Mouse (Mus musculus) cerebellum, adult 18-20 months (tissue): ENCODE results near the gene Unc13a.
"Not testable (repeated sequence)": the region's sequence is repeated elsewhere in the genome, so short reads cannot be mapped to it uniquely, and the experiment has no call there.

Source experiments
- DNase-seq, 2 experiments: peaks; one replicate each; pipeline ENCODE4 v3.0.0; 2021

Gene Unc13a

DNA sequence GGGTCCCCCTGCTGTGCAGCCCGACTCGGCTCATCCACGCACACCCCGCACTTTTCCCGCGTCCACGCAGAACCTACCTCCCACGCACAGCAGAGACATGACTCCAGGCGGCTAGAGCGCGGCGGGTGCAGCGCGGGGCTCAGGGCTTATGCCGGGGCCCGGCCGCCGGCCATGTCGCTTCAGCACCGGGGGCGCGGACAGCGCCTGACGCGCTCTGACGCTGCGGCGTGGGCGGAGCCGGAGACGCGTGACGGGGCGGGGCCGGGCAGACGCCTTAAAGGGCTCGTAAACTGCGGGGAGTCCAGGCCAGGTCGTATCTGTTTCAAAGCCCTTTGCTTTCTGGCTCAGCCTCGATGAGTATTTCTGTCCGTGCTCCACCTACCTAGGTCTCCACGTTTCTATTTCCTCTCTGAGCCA, at the start of gene Unc13a:
Unc13a (minus strand) TSS at position 209 of the 417 bp plus-strand sequence.
- DNase-seq: peak; percentile 95 to 96

DNA sequence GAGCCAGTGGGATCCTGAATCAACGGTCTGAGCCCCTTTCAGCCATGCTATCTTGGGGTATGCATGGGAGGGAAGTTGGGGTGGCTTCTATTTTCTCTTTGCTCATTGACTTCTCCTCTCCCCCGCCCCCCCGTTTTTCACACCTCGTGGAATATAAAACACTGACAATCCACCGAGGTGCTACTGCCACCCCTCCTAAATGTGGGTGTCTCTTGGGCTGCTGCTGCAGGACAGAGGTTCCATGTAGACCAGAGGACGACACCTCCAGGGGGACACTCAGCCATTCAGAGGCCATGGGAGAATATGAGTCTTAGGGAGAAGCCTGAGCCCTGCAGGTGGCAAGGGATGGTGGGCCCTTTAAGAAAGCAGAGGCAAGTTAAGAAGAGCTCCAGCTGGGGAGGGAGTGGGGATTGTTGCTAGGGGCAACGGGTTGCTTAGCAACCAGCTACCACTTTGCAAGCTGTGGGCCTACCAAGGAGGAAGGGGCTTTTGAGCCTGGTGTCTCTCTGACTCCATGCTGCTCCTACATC, 48.4 kb upstream of the Unc13a start:
- no peak for DNase-seq

- peak in 1 of 2 experiments; percentile 50 for DNase-seq
Observed at GRCm38 (mm10) chr8:71719218-71719617, 47.7 kb upstream of the Unc13a start.

GRCm38 (mm10) chr8:71718252-71718651, 46.7 kb upstream of the Unc13a start:
- no peak for DNase-seq

GRCm38 (mm10) chr8:71717096-71717495, 45.5 kb upstream of the Unc13a start:
- DNase-seq: no peak

- DNase-seq: no peak
Observed at GRCm38 (mm10) chr8:71716561-71717053, 45.0 kb upstream of the Unc13a start.

- no peak for DNase-seq
Observed at GRCm38 (mm10) chr8:71715531-71715930, 44.0 kb upstream of the Unc13a start.

DNA sequence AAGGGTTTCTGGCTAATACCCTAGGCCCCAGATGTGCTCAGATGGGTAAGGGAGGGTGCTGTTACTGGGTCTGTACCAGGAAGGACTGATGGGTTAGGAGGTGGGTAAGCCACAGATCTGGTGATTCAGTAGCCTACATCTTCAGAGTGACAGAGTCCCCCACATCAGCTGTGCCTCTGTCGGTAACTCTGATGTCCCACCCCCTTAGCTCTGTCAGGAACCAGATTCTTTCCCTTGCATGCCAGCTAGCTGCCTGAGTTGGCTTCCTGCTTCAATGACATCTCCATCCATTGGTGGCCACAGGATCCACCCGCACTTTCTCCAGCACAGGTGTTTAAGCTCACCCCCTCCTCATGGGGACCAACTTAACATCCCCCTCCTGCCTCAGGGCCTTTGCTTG, 40.0 kb upstream of the Unc13a start:
- peak in 1 of 2 experiments; percentile 3 for DNase-seq

DNA sequence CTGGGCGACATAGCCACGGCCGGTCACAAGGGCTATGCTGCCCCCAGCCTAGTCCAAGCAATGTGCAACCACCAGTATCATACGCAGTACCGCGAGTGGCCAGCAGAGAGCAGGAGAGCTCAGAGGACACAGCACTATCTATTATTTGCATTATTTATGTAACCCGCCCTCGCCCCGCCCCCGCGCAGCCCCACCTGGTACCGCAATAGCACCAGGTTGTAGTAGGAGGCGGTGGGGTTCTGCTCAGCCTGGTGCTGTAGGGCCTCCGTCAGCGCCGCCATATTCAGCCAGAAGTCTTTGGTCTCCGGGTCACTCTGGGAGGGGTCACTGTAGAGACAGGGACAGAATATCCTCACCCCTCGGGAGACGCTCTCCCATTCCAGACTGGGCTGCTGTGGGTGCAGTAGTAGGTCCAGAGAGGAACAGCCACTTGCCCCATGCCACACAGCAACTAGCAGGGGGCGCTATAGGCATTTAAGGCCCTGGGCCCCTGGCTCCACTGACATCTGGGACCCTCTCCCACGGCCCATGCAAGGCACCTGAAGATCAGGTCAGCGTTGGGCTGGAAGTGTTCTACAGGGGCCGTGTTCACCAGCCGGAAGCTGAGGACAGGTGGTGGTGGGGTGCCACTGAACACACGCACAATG, 38.4 kb upstream of the Unc13a start:
- DNase-seq: peak; percentile 94 to 96

- peak in 1 of 2 experiments; percentile 16 for DNase-seq
Observed at GRCm38 (mm10) chr8:71709134-71709799, 37.7 kb upstream of the Unc13a start.

GRCm38 (mm10) chr8:71707874-71708273, 36.3 kb upstream of the Unc13a start:
- peak; percentile 50 to 54 for DNase-seq

GRCm38 (mm10) chr8:71703400-71703799, 31.8 kb upstream of the Unc13a start:
- DNase-seq: not testable (repeated sequence)

- no peak for DNase-seq
Observed at GRCm38 (mm10) chr8:71702923-71703322, 31.4 kb upstream of the Unc13a start.

GRCm38 (mm10) chr8:71702087-71702432, 30.5 kb upstream of the Unc13a start:
- no peak for DNase-seq

GRCm38 (mm10) chr8:71701414-71702086, 30.0 kb upstream of the Unc13a start, which contains the start of gene B3gnt3:
Gene B3gnt3 (minus strand): TSS chr8:71701789.
- no peak for DNase-seq

DNA sequence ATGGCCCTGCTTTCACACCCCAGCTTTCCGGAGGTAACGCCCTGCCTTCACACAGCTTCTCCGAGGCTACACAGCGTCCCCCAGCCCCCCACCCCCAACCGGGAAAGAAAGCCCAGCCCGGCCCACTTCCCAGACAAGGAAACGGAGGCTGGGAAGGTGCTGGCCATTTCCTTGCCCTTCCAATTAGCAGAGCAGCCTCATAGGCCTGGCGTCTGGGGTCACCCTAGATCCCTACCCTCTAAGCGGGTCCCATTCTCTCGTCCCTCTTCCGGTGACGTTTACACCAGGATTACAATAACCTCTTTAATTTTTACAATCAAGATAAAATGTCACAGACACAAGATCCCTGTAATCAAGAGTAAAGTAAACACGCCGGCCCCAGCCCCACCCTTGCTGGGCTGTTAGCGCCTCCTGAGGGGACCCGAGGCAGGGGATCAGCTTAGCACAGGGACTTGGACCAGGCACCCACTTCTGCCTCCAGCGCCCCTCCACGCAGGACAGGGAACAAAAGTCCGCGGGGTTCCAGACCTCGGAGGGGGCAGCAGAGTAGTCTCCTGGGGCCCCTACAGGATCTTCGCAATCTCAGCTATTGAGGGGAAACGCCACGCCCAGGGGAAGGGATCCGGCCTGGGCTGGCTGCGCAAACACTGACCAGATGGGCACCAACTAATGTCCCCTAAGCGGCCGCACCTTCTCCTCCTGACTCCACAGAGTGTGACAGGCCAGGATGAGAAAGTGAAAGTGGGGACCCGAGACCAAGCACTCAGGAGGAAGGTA, 29.1 kb upstream of the Unc13a start:
- no peak for DNase-seq

DNA sequence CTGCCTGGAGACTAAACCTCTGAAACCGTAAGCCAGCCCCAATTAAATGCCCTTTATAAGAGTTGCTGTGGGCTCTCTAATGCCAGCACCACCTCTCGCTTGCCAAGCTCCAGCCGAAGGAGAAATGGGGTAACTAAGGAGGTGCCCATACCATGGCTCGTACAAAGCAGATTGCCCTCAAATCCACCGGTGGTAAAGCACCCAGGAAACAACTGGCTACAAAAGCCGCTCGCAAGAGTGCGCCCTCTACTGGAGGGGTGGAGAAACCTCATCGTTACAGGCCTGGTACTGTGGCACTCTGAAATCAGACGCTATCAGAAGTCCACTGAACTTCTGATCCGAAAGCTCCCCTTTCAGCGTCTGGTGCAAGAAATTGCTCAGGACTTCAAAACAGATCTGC, 23.9 kb upstream of the Unc13a start:
- not testable (repeated sequence) for DNase-seq

DNA sequence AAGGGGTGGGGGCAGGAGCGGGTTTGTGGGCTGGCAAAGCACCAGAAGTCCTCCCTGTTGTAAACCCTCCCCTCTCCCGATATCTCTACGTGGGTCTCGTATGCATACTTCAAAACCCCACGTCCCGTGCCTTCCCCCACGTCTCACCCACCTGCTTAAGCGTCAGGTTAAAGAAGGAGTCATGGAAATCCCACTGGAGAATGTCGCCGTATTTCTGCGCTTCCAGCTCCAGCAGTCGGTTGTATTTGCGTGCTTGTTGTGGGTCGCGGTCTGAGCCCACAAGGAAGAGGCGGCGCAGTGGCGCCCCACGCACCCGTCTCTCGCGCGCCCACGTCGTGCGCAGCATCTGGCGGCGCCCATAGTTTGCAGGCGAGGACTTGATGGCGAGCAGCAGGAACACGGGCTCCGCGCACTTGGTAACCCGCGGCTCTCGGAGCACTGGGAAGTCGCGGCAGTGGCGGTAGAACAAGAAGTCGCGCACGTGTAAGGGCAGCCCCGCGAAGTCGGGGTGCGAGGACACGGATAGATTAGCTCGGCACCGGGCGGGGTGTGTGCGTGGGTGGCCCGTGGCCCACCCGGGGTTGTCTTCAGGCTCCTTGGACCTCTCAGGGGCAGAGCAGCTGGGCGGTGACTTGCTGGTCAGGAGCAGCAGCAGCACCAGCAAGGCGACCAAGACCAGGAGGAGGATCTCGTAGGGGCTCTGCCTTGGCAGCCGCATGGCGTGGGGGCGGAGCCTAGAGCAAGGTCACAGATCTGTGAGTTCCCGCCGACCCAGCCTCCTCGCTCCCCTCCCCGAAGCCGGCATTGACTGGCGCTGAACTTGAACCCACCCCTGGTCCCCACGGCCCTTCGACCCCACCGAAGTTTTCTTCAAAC, 21.8 kb upstream of the Unc13a start:
- DNase-seq: no peak

DNA sequence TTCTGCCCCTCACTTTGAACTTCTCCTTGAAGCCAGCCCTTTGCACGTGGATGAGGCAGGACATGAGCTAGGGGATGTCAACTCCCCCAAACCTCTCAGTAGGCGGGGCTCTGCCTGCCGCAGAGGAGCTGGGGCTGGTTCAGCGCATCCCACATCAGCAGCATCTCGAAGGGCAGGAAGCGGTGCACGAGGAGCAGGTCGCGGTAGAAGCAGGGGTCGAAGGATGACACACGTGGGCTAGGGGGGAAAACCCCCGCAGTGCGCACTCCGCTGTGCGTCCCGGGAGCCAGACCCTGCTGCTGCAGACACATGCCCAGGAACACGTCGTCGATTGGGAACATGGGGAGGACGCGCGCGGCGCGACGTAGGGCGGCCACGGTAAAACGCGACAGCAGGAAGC, 21.0 kb upstream of the Unc13a start:
- DNase-seq: no peak

DNA sequence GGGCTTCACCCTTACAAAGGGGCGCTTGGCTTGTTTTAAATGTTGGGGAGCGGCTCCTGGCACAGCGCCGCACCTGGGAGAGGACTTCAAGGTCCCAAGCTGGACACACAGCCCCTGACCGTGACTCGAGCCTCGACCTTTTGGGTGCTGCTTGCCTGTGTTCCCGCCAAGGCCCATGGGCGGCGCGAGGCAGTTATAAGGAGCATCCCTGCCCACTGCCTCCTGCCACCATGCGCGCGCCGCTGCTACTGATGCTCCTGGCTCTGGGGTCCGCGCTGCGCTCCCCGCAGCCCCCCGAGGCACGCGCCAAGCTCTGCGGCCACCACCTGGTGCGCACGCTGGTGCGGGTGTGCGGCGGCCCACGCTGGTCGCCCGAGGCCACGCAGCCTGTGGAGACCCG, 17.5 kb upstream of the Unc13a start, which contains the start of gene Insl3:
Insl3 (plus strand) TSS at position 187 of the 400 bp plus-strand sequence.
- DNase-seq: peak in 1 of 2 experiments; percentile 2

DNA sequence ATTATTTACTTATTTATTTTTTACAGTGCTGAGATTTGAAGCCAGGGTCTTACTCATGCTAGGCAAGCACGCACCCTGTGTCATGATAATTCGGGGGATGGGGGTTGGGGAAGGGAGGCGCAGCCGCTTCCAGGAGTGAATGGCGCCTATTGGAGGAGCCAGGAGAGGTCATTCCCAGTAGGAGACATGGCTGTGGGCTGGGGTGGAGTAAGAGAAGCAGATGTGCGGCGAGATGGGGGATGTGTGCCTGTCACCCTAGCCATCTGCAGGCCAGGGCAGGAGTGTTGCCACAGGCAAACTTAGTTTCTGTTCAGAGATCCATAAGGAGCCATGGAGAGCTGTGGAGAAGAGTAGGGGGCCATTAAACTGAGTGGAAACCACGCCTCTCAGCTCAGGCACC, 16.1 kb upstream of the Unc13a start:
- no peak for DNase-seq
